Mouse (Mus musculus) cerebellum, adult 9-11 months (tissue): ENCODE data around the gene Prm1.
A peak's percentile ranks its signal among the peaks of the same experiment; 100 is the strongest.

ENCODE experiments used
- DNase-seq: peaks from one replicate; pipeline ENCODE4 v3.0.0; 2022

Gene Prm1

GRCm38 (mm10) chr16:10781862-10782371 lies 23.7 kb downstream of the Prm1 start:
- DNase-seq = no peak

- DNase-seq = no peak
Observed at GRCm38 (mm10) chr16:10780631-10781120, 25.0 kb downstream of the Prm1 start.

GRCm38 (mm10) chr16:10777579-10778160 lies 28.0 kb downstream of the Prm1 start:
- DNase-seq = no peak

GRCm38 (mm10) chr16:10776322-10776721 lies 29.3 kb downstream of the Prm1 start:
- no peak for DNase-seq

DNA sequence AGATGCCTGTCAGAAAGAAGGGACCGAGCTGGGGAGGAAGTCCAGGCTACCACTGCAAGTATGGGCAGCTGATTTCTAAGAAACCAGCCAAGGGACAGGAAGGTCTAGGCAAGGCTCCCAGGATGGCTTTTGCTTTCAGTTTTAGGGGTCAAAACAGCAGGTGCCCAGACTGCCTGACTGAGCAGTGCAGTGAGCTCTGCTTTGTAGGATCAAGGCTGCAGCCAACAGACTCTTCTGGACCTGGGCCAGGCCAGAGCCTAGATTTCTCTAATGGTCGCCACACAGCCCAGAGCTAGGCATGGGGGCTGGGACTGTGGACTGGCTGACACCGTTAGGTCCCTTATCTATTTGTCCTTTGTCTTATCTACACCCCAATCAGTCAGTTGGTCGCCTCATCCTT lies 30.9 kb downstream of the Prm1 start:
- no peak for DNase-seq

GRCm38 (mm10) chr16:10773543-10773942 lies 32.1 kb downstream of the Prm1 start:
- DNase-seq = no peak

- no peak for DNase-seq
Observed at GRCm38 (mm10) chr16:10771769-10772510, 33.7 kb downstream of the Prm1 start.

- DNase-seq = no peak
Observed at GRCm38 (mm10) chr16:10770531-10771325, 34.9 kb downstream of the Prm1 start.

DNA sequence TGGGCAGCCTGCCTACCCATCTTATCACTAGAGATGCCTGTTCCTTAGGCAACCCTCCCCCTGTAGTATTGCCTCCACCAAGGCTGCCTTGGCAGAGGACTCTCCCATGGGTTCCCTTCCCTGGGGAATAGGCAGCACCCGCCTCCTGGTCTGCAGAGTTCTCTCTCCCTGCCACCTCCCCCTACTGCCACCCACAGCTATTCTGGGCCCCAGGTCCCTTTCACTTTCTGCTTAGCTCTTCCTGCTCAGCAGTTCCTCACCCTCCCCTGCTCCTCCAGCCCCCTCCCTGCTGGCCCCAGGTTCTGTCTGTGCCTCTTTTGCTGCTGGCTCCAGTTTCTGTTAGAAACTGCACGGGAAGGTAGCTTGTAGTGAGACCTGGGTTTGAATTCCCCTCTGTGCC lies 36.0 kb downstream of the Prm1 start:
- DNase-seq = no peak

- DNase-seq = no peak
Observed at GRCm38 (mm10) chr16:10768821-10769220, 36.8 kb downstream of the Prm1 start.

DNA sequence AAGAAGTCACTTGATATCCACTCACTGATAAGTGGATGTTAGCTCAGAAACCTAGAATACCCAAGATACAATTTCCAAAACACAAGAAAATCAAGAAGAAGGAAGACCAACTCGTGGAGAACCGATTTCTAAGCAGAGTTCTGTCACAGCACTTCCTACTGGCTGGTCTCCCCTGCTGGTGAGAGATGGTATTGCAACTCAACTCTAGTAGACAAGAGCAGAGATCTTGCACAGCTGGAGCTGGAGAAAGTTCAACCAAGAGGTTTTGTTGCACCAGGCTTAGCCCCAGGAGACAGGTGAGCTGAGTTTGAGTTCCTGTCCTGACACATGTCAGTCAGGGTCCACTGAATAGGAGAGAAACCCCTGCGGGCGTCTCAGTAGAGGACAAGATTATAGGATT lies 38.5 kb downstream of the Prm1 start:
- DNase-seq = peak; percentile 52

DNA sequence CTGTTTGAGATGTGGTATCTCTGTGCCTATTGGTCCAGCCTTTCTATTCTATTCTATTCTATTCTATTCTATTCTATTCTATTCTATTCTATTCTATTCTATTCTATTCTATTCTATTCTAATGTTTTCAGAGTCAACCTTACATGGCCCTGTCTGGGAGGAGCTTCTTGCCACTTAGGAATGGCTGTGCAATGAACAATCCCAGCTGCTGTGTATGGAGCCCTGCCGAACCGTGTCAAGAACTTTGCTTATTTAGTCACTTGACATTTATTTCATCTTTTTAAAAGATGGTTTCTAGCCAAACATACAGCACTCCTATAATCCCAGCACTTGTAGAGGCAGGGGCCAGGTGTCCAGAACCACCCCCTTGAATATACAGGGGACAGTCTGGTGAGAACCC lies 41.3 kb downstream of the Prm1 start:
- DNase-seq = no peak

DNA sequence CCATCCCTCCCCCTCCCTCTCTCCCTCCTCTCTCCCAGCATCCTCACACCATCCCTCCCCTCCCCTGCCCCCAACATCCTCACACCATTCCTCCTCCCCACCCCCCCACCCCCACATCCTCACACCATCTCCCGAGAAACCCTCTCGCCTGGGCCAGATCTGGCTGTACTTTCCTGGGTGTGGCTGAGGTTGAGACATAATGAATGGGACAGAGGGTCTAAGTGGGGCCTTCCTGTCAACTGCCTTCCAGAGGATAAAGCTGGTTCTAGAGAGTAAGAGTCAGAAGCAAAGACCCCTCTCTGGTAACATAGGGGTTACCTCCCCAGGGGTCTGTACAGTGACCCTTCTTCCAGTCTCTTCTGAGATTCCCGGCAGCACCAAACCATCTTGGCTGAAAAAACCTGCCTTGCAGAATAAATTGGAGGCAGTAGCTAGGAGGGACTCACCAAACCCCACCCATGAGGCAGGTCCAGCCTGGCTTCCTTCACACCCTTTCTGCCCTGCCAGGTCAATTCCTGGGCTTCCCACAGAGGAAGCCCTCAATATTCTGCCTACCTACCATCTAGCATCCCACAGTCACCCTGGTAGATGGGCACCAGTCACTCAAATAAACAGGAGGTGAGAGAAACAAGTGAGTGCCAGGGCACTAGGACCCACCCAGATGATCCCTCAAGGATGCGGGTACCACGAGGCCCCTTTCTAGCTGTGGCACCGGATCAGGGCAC lies 41.9 kb downstream of the Prm1 start:
- no peak for DNase-seq

- no peak for DNase-seq
Observed at GRCm38 (mm10) chr16:10762569-10763180, 43.0 kb downstream of the Prm1 start.

GRCm38 (mm10) chr16:10761182-10761581 lies 44.5 kb downstream of the Prm1 start:
- no peak for DNase-seq

DNA sequence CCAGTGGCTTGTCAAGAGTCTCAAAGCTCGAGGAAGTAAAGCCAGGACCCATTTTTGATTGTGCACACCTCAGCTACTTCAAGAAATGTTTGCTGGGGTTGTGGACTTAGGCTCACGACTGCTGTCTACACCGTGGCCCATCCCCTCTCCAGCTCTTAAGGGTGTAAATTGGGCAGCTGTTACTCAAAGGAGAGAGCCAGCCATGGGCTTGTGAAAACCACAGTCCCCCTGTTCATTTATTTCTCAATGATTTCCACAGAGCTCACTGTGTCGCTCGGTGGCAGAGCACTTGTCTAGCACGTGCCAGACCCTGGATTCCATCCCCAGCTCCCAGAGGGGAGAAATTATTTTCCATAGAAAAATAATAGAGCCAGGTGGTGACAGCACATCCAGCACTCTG lies 49.5 kb downstream of the Prm1 start:
- no peak for DNase-seq

GRCm38 (mm10) chr16:10754521-10755296 lies 50.9 kb downstream of the Prm1 start:
- DNase-seq = no peak

DNA sequence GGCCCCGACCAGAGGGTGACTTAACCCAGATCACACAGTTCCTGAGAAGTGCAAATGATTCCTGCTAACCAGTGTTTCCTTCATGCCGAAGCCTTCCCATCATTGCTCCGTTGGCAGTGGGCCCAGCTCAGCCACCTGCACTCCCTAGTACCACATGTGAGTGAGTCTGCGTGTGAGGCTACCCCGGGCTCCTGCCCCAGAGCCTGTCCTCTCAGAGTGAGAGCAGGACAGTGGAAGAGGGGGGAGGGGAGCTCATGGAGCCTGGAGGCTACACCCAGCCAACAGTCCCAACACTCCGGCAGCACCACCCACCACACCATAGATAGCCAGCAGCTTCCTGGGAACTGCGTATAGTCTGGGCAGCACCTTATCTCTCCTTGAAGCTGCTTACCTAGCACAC lies 55.8 kb downstream of the Prm1 start:
- peak; percentile 85 for DNase-seq

DNA sequence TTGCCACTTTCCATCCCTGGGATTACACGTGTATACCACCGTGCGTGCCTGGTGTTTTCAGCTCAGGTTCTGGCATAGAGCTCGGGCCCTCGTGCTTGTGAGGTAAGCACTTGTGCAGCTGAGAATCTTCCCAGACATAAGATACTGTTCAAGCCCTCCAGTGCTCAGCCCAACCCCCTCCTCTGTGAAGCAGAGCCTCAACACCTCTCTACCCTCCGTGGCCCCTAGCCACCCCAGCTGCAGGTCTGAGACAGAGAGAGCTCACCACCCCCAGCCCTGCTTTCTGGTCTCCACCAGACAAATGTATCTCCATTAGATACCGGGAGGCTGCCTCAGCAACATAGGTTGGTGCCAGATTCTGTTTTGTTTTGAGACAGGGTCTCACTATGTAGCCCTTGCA lies 56.4 kb downstream of the Prm1 start:
- peak; percentile 26 for DNase-seq
